Mouse (Mus musculus): ENCODE measurements at regions not wholly inside any gene's neighbourhood (a gene's known extent, or its start where the extent isn't known, plus 50 kb on each side); places are given as distances from the start of the nearest gene placed in this dataset.

DNA sequence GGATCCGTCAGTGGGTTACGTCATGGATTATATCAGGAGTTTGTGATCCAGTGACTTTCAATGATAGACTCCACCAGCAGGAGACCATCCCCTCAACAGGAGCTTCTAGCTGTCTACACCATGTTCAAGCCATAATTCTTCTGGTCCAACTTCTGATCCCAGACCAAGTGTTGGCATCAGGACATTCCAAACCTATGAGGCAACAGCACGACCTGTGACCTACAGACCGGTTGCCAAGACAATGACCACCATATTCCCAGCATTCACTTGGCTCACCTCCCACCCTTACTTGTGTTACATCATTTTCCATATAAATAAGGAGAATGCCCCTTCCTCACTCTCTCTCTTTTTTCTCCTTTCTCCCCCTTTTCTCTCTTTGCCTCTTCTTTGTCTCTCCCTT lies 113.6 kb downstream of the Bcl2l11 start:
- TF ChIP-seq CTCF (IDR thresholded peaks at IDR 0.05; ENCODE audit: borderline replicate concordance, control insufficient read depth, extremely low read depth, insufficient read depth, low read length, poor library complexity) = no peak
- no peak for TF ChIP-seq POLR2A (IDR thresholded peaks at IDR 0.05; ENCODE audit: control insufficient read depth, extremely low read depth, insufficient read depth, low read length, poor library complexity)
